Mouse (Mus musculus): ENCODE measurements around the gene Adamts17.

The Adamts17 gene

DNA sequence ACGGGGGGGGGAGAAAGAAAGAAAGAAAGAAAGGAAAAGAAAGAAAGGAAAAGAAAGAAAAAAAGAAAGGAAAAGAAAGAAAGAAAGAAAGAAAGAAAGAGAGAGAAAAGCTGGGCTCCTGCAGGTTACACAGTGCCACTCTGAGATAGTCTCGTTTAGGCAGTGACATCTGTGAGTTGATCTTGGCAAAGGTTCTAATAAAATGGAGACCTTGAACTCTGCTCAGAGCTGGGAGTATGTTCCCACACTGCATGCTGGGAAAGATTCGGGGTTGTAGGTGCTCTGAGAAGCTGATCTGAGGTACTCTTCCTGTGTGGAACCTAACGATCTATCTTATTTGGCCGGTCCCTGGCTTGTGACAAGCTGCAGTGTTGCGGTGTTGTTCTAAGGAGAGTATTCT, 7.0 kb downstream of the Adamts17 start:
- no peak for DNase-seq (ENCODE audit: low spot score)

GRCm38 (mm10) chr7:66847299-66847698, 7.8 kb downstream of the Adamts17 start:
- no peak for DNase-seq (ENCODE audit: low spot score)

DNA sequence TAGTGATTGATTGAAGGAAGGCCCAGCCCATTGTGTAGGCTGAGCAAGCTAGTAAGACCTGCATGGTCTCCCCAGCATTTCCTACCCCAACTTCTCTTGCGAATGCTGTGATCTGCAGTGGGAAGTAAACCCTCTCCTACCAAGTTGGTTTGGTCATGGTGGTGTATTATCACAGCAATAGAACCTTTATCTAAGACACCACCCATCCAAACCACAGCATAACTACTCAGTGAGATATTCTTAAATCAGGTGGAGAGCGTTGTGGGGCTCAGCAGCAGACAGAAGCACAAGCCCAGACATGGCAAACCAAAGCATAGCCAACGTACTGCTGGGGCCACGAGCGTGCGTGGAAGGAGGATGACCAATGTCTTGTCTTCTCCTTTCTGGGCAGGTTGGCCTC, 9.8 kb downstream of the Adamts17 start:
- no peak for DNase-seq (ENCODE audit: low spot score)

DNA sequence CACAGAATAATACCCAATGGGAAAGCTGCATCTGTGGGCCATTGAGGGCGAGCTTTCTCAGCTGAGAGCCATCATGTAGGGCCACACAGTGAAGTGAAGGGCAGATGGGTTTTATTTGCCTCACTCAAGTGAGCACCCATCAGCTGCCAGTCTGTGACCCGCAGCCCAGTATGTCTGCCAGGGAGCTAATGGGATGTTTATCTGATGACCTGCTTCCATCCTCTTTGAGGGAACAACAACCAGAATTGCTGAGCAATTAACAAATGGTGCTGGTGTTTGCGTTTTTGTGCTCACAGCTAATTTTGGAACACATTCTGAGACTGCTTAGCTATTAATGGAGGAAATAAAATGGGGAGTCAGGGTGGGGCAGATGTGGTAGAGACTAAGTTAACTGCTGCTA, 12.6 kb downstream of the Adamts17 start:
- DNase-seq (ENCODE audit: low spot score) = no peak

DNA sequence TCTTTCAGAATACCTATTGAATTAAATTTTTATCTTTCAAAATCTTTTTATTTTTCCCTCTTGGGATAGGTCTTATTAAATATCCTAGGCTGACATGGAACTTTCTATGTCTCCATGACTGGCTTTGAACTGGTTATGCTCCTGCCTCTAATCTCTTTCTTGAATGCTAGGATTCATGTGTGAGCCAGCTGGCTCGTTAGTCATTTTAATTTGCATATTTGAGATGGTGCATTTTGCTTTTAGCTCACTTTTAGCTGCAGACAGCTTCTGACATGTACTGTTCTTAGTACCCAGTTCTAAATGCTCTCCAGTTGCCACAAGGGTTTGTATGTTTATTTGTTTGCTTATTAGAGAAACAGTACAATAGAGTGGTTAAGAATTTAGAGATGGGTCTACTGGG, 18.1 kb downstream of the Adamts17 start:
- DNase-seq (ENCODE audit: low spot score) = no peak

- no peak for DNase-seq (ENCODE audit: low spot score)
Measured at GRCm38 (mm10) chr7:66858247-66859075, 18.9 kb downstream of the Adamts17 start.

- DNase-seq (ENCODE audit: low spot score) = no peak
Measured at GRCm38 (mm10) chr7:66859220-66859619, 19.7 kb downstream of the Adamts17 start.

- peak; percentile 6 for DNase-seq (ENCODE audit: low spot score)
Measured at GRCm38 (mm10) chr7:66866944-66867718, 27.6 kb downstream of the Adamts17 start.

DNA sequence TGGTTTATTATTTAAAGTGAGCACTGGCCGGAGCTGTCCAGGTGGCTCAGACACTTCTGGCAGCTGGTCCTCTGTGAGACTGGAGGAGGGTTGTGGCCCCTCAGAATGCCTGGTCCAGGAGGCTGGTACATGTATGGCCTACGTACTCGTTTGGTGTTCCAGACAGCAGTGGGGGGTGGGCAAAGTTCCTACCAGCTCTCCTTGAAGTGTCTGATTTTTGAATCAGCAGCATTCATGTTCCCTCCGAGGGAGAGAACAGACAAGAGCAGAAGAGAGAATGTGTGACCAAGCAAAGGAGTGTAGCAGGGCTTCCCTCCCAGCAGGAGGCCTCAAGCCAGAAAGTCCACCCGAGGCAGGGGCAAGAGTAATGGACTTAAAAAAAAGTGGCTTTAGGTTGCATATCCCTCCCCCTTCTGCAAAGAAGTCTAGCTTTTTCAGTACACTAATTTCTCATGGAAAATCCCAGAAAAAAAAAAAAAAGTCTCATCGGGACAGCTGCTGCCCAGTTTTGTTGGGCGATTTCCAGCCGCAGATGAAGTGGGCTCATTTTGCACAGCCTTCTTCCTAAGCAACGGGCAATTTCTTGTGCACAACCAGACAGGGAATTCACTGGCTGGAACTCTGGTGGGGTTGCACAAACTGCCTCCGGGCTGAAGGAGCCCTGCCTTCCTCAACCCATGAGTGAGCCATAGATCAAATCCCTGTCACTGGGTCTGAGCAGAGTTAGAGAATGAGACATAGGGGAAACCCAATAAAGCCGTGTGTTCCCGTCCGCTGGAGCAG, 28.4 kb downstream of the Adamts17 start:
- DNase-seq (ENCODE audit: low spot score) = peak; percentile 41

DNA sequence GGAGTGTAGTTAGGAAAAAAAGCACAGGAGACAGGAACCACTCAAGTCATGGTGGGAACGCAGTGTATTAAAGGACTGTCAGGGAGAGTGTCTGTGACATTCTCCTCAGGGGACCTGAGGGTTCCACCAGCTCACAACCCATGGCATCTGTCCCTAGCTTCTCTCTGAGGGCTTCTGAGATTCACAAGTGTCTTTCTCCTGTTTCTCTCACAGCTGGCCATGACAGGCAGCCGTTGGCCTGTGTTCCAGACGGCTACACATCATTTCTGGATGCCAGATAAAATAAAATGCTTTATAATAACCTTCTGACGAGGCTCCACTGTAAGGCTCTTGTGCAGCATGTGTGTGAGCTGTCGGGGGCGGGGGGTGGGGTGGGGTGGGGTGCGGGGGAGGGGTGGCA, 32.0 kb downstream of the Adamts17 start:
- DNase-seq (ENCODE audit: low spot score) = no peak

DNA sequence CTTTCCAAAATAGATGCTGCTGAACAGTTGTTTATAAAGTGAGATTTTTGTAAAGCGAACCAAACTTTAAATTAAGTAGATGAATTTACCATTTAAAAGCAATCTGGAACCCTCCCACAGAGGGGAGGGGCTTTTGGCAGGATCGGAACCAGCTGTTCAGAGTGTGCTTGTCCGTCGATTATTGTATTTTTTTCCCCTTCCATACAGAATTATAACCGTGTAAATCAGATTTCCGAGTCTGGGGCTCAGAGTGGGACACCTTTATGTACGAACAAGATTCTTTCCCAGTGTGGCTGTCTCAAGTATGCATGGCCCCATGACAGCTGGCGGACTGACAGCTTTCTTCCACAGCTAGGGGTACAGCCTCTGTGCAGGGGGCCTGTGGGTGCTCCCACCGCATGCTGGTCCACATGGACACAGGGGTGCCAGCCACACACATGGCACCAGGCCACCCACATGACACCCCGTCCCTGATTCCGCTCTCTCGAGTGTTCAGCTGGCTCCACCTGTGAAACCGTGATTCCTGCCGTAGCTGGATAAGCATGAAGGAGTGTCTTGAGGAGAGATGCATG, 32.5 kb downstream of the Adamts17 start:
- no peak for DNase-seq (ENCODE audit: low spot score)

GRCm38 (mm10) chr7:66873235-66873634, 33.7 kb downstream of the Adamts17 start:
- DNase-seq (ENCODE audit: low spot score) = no peak

GRCm38 (mm10) chr7:66891431-66891830, 51.9 kb downstream of the Adamts17 start:
- no peak for DNase-seq (ENCODE audit: low spot score)

GRCm38 (mm10) chr7:66892096-66892495, 52.6 kb downstream of the Adamts17 start:
- DNase-seq (ENCODE audit: low spot score) = no peak

DNA sequence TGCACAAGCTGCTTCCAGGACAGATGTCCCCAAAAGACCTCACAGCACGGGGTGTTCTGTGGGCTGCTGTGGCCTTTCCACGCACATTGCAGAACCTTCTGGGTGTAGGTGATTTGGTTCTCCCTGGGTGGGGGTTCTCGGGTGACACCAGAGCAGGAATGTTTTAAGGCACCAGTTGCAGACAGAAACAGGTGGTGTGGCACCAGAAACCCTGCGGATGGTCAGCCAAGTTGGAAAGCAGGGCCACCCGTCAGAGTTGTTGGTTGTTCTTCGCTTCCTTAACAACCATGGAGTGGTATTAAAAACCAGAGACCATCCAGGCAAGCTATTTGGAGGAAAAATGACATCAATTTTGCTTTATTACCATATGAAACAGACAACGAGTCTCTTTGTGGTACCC, 62.8 kb downstream of the Adamts17 start:
- DNase-seq (ENCODE audit: low spot score) = no peak

DNA sequence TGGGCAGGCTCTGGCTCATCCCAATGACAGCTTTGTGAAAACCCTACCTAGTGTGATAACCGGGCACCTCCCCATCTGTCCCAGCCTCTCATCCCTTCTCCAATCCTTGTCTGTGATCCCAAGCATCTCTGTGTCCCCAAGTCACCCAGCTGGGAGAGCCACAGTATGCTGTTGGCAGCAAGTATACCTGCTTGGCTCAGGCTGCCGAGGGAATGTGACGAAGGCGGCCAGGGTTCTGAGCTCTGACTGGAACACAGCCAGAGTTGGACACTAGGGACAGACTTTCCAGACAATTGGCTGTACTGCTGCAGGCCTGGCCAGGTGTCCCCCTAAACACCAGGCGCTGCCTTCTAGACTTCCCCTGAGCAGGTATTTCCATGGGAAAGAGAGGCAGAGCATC, 63.5 kb downstream of the Adamts17 start:
- DNase-seq (ENCODE audit: low spot score) = no peak

DNA sequence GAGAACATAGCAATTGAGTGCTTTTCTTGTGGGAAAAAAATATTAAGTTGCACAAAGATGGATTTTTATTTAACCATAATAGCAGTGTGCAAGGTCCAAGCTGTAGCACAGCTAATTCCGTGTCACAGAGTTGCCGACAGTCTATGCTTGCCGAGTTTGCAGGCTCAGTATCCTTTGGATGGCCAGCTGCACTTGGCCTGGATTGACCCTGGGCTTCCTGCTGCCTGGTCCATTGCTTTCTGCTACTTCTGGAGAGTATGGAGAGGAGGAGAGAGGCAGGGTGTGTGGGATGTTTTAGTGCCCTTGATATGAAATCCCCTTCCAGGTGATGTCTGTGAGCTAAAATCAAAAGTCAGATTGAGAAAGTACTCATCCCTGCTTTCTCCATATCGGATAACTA, 66.4 kb downstream of the Adamts17 start:
- no peak for DNase-seq (ENCODE audit: low spot score)

DNA sequence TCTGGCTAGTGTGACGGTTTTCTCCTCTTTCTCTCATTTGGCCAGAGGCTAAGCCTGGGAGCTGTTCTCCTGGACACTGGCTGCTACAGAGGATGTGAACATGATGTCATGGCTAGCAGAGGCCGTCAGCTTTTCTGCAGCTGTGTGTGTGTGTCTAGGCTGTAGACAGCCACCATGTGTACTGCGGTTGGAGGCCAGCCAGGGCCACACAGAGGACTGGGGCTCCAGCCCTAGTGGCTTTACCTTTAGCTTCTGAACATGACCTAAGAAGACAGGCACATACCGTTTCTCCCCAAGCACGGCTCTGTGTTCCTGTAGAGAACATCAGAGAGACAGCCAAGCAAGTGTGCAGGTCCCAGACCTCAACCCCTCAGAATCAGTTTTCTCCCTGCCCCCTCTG, 73.3 kb downstream of the Adamts17 start:
- no peak for DNase-seq (ENCODE audit: low spot score)

DNA sequence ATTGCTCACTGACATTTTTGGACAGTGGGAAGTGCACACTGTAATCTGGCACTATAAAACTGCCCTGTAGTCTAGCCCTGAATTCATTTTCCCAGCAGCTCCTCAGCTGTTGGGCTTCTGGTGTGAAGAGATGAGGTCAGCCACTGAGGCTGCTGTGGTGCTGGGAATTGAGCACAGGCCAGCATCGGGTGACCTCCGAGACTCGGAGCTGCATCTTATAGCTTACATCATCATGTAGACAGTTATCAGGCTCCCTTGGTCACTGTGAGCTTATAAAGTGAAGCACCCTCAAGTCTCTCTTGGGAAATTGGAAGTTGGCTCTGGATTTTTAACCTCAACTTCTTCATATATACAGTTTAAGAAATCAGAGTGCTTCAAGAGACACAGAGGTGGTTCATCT, 84.1 kb downstream of the Adamts17 start:
- DNase-seq (ENCODE audit: low spot score) = no peak

DNA sequence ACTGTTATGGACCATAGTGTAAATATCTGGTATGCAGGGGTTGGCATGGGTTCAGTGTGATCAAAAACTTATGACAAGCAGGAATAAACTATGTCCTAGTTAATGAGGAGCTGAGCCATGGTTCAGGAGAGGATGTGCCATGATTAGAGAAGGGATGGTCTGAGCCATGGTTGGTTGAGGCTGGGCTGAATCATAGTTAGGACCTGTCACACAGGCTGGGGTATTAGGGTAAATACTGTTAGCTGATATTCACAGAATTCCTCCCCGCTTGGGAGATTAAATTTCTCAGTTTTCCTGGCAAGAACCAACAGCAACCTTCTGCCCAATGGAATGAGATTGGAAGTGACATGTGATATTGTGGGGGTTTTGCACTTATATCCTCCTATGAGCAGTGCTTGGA, 84.6 kb downstream of the Adamts17 start:
- DNase-seq (ENCODE audit: low spot score) = no peak

DNA sequence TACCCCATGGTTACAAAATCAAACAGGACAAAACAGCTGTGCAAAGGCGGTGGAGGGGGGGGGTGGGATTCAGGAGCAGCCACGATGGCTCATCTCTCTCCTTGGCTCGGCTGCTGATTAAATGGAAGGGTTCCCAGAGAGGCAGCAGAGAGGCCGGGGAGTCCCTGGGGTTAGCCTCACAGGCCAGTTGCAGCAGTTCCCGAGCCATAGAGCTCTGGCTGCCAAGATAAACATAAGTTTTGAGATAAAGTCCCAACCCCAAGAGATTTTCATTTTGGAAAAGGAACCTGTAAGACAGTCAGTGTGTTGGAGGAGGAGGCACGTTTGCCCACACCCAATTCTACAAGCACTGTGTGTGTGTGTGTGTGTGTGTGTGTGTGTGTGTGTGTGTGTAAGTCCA, 89.7 kb downstream of the Adamts17 start:
- peak; percentile 81 for DNase-seq (ENCODE audit: low spot score)

DNA sequence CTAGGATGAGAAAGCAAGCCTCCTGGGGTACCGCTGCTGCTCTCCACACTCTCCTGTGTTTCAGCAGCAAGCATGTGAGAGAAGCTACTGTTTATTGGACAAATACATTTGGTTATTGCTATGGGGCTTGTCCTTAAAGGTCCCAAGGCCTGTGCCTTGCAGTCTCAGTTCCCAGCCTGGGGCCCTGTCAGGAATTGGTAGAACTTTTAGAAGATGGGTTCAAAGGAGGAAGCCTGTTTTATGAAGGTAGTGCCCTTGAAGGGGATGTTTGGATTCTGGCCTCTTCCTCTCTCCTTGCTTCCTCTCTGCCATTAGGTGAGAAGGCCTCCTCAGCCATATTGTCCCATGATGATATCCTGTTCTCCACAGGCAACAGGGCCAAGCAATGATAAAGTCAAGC, 91.8 kb downstream of the Adamts17 start:
- DNase-seq (ENCODE audit: low spot score) = no peak

All from adipocyte (in vitro differentiated cells).